Mouse (Mus musculus) ES-Bruce4 (cell line): ENCODE data around the gene Hsd3b5.
"Not testable (repeated sequence)": the region's sequence is repeated elsewhere in the genome, so short reads cannot be mapped to it uniquely, and the experiment has no call there.

Experiments used
- CTCF ChIP-seq: IDR thresholded peaks from one replicate; pipeline ENCODE4 v1.8.1; 2011; ENCODE audit warnings: low read depth, low read length
- EP300 ChIP-seq: IDR thresholded peaks from 2 replicates; pipeline ENCODE4 v1.6.1; 2011; ENCODE audit warnings: low read depth, low read length; ENCODE audit not compliant: insufficient read depth
- POLR2A ChIP-seq: IDR thresholded peaks from one replicate; pipeline ENCODE4 v1.8.1; 2011; ENCODE audit warnings: low read length; ENCODE audit not compliant: insufficient read depth

- TF ChIP-seq CTCF, POLR2A, EP300: not testable (repeated sequence)
These were observed 13.3 kb downstream of the Hsd3b5 start for GRCm38 (mm10) chr3:98616786-98617185.
